Mouse (Mus musculus) cerebellum, adult 2 months (tissue): ENCODE results near the gene 9130204L05Rik. TPM values are rescaled to one million over a fixed set of nuclear protein-coding genes. Genes with fewer than 3 reads are reported as not detected.

Source experiments
- DNase-seq, 2 experiments: peaks; one replicate each; pipeline ENCODE4 v3.0.0; 2021
- H3K27ac ChIP-seq: fragments of 200-500 bp; 2 replicates; pipeline ENCODE4 v1.5.1; 2012; ENCODE audit warnings: low read length, control low read depth, inconsistent platforms; ENCODE audit not compliant: insufficient read depth
- H3K27me3 ChIP-seq: fragments of 200-500 bp; 2 replicates; pipeline ENCODE4 v1.6.1; 2012; ENCODE audit warnings: inconsistent platforms, mild to moderate bottlenecking, low read length, moderate library complexity; ENCODE audit not compliant: control insufficient read depth, insufficient read depth
- H3K4me1 ChIP-seq: fragments of 200-500 bp; 2 replicates; pipeline ENCODE4 v1.6.1; 2011; ENCODE audit warnings: low read length; ENCODE audit not compliant: control insufficient read depth, insufficient read depth
- H3K4me3 ChIP-seq: fragments of 200-500 bp; replicated peaks from 2 replicates; pipeline ENCODE3; 2011; ENCODE audit warnings: mild to moderate bottlenecking, low read depth, low read length, control low read depth; ENCODE audit not compliant: insufficient read depth
- CTCF ChIP-seq: fragments of 200-500 bp; IDR thresholded peaks from 2 replicates; pipeline ENCODE4 v1.5.1; 2011; ENCODE audit warnings: low read depth, mild to moderate bottlenecking, control low read depth, low read length, moderate library complexity, borderline replicate concordance; ENCODE audit not compliant: insufficient read depth
- POLR2A ChIP-seq: fragments of 200-500 bp; IDR thresholded peaks from 2 replicates; pipeline ENCODE4 v1.6.1; 2011; ENCODE audit warnings: low read length, control low read depth, borderline replicate concordance; ENCODE audit not compliant: insufficient read depth
- WGBS: fragments of 180-500 bp; shearing (Covaris S2); methylation state at CpG from one replicate; pipeline ENCODE4 v1.1.7; 2018; 5-methylcytosine and 5-hydroxymethylcytosine counted together
- polyA plus RNA-seq: library from polyadenylated mRNA; depleted of rRNA; stranded (reverse); fragments of >200 nt; gene quantifications from 2 replicates; pipeline ENCODE4 v1.2.3, GENCODE M21; 2012; rRNA removed

Gene 9130204L05Rik
- not detected in 2 replicates for polyA plus RNA-seq

GRCm38 (mm10) chr3:91090703-91091102 is at the start of gene 9130204L05Rik:
Gene 9130204L05Rik, minus strand, starts transcription at chr3:91090803.
- Histone ChIP-seq H3K4me3 (no peak within 1 kb of the TSS), H3K27me3 (no peaks in the 10 kb centered on the region), H3K27ac (no peak within 1 kb of the TSS), H3K4me1 (no peaks in the 10 kb centered on the region)
- no peak for DNase-seq
- 49% methylated on average over 2 of the region's 2 CpGs for WGBS
- TF ChIP-seq CTCF (no peak), POLR2A (no peak)

- Histone ChIP-seq H3K27ac (no peak overlapping the region), H3K27me3 (no peaks in the 10 kb centered on the region), H3K4me1 (no peaks in the 10 kb centered on the region), H3K4me3 (no peak overlapping the region)
- no peak for DNase-seq
- TF ChIP-seq CTCF (no peak), POLR2A (no peak)
These were observed 18.1 kb upstream of the 9130204L05Rik start for GRCm38 (mm10) chr3:91108696-91109095.

- Histone ChIP-seq H3K4me1 (no peaks in the 10 kb centered on the region), H3K27me3 (no peaks in the 10 kb centered on the region), H3K27ac (no peak overlapping the region), H3K4me3 (no peak overlapping the region)
- WGBS = 2% methylated on average over 1 of the region's 1 CpGs
- no peak for TF ChIP-seq POLR2A
- no peak for TF ChIP-seq CTCF
- DNase-seq = no peak
These were observed 31.4 kb downstream of the 9130204L05Rik start for GRCm38 (mm10) chr3:91059211-91059610.

GRCm38 (mm10) chr3:91052654-91053053 is 37.9 kb downstream of the 9130204L05Rik start:
- Histone ChIP-seq H3K4me1 (no peaks in the 10 kb centered on the region), H3K27me3 (no peaks in the 10 kb centered on the region), H3K4me3 (no peak overlapping the region), H3K27ac (no peak overlapping the region)
- no peak for TF ChIP-seq CTCF
- no peak for TF ChIP-seq POLR2A
- WGBS = 8% methylated on average over 1 of the region's 1 CpGs
- no peak for DNase-seq
